Mouse (Mus musculus) megakaryocyte, embryonic 14.5 days (primary cell): ENCODE measurements around the gene Medag. TPM values are rescaled to one million over a fixed set of nuclear protein-coding genes. Genes with fewer than 3 reads are reported as not detected.

Source experiments
- H3K27me3 ChIP-seq: replicated peaks from 2 replicates; pipeline ENCODE3; 2012; ENCODE audit warnings: inconsistent platforms
- H3K36me3 ChIP-seq: replicated peaks from 2 replicates; pipeline ENCODE3; 2012; ENCODE audit warnings: low read length, inconsistent platforms, mixed read lengths
- H3K4me1 ChIP-seq: 2 replicates; pipeline ENCODE4 v1.6.1; 2012; ENCODE audit warnings: inconsistent platforms
- H3K4me3 ChIP-seq: replicated peaks from 2 replicates; pipeline ENCODE3; 2012; ENCODE audit warnings: moderate library complexity, mild to moderate bottlenecking, inconsistent platforms
- H3K9me3 ChIP-seq: 2 replicates; pipeline ENCODE4 v1.6.1; 2012; ENCODE audit warnings: inconsistent platforms
- FLI1 ChIP-seq: IDR thresholded peaks from 2 replicates; pipeline ENCODE4 v1.6.1; 2012; ENCODE audit warnings: low read length, inconsistent platforms, mixed read lengths
- GATA1 ChIP-seq: IDR thresholded peaks from 3 replicates; pipeline ENCODE4 v1.6.1; 2012; ENCODE audit warnings: mixed read lengths, low read length, inconsistent platforms, borderline replicate concordance
- polyA plus RNA-seq: library from polyadenylated mRNA; stranded (reverse); fragments of >175 nt; gene quantifications from 2 replicates; pipeline ENCODE4 v1.2.3, GENCODE M21; 2012; ENCODE audit warnings: low replicate concordance; ENCODE audit not compliant: insufficient read depth

Medag gene
- polyA plus RNA-seq, 1 experiment: not detected

DNA sequence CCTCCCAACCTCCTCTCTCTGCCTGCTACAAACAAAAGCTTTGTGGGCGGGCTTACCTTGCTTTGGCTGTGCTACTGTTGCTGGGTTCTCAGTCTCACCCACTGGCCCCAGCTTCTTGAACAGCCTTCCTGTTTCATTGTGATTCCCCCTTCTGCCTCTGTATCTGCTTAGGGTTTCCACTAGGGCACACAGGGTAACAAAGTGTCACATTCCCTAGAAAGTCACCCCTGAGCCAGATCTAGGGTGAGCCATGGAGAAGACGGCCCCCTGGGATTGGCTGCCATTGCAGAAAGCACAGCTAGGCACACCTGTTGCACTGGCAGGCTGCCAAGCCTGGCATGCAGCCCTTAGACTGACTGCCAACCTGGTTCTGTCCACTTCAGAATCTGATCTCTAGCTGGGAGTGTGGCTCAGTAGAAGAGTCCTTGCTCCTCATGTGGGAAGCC, 17.3 kb downstream of the Medag start:
- peak overlapping the region; percentile 42 for H3K4me3 ChIP-seq
- TF ChIP-seq GATA1 (no peak), FLI1 (no peak)
- no peaks in the 10 kb centered on the region for H3K27me3 ChIP-seq
- no peaks in the 10 kb centered on the region for H3K9me3 ChIP-seq
- peaks cover 37% of the 10 kb centered on the region for H3K4me1 ChIP-seq
- H3K36me3 ChIP-seq: no peaks in the 10 kb centered on the region

DNA sequence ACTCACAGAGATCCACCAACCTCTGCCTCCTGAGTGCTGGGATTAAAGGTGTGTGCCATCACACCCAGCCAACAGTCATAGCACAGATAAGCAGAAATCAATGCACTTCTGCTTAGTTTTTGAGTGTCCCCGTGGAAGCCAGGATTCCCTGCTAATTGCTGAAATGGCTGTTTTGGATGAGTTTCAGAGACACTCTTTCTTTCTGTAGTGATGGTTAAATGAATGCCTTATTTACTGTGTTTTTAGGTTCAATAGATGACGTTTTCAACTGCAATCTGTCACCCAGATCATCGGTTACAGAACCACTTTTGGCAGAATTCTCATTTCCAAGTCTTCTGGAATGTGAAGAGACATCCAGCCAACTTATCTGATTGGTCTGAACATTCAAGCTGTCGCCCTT, 18.0 kb downstream of the Medag start:
- Histone ChIP-seq H3K36me3 (no peaks in the 10 kb centered on the region), H3K4me3 (no peak overlapping the region), H3K4me1 (peaks cover 43% of the 10 kb centered on the region), H3K27me3 (no peaks in the 10 kb centered on the region), H3K9me3 (no peaks in the 10 kb centered on the region)
- no peak for TF ChIP-seq GATA1
- no peak for TF ChIP-seq FLI1

DNA sequence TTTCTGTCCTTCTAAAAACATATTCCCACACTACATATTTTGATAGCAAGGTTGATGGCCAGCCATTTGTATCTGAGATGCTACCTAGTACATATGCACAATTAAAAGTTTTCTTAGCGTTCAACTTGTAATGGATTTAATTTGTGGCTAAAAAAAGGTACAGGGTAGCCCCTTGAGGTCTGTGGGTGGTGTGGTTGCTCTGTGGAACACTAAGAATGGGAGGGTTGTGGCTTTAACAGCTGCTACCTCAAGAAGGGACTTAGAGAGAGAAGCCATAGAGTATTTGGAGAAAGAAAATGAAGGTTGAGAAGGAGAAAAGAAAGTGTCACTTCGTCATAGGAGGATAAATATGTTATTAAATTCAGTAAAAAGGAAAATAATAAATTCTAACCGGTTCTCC, 19.4 kb downstream of the Medag start:
- Histone ChIP-seq H3K9me3 (no peaks in the 10 kb centered on the region), H3K4me1 (peaks cover 47% of the 10 kb centered on the region), H3K36me3 (no peaks in the 10 kb centered on the region), H3K4me3 (no peak overlapping the region), H3K27me3 (no peaks in the 10 kb centered on the region)
- TF ChIP-seq GATA1: no peak
- no peak for TF ChIP-seq FLI1

DNA sequence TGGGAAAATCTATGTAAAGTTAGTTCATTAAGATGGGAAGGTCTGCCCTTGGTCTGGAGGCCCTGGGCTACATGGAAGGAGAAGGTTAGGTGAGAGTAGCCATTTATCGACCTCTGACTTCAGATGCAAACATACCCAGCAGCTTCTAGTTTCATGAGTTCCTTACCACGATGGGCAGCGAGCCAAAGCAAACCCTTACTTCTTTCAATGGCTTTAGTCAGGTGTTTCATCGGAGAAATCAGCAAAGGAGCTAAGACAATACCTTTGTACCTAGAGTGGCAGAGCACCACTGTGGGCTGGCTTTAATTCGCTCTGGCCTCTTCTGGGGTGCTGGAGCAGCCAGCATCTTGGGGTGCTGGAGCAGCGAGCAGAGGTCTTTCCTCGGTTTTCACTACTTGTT, 22.1 kb downstream of the Medag start:
- TF ChIP-seq FLI1 (no peak), GATA1 (no peak)
- H3K36me3 ChIP-seq: no peaks in the 10 kb centered on the region
- H3K4me3 ChIP-seq: no peak overlapping the region
- H3K4me1 ChIP-seq: peaks cover 49% of the 10 kb centered on the region
- H3K27me3 ChIP-seq: no peaks in the 10 kb centered on the region
- H3K9me3 ChIP-seq: no peaks in the 10 kb centered on the region

DNA sequence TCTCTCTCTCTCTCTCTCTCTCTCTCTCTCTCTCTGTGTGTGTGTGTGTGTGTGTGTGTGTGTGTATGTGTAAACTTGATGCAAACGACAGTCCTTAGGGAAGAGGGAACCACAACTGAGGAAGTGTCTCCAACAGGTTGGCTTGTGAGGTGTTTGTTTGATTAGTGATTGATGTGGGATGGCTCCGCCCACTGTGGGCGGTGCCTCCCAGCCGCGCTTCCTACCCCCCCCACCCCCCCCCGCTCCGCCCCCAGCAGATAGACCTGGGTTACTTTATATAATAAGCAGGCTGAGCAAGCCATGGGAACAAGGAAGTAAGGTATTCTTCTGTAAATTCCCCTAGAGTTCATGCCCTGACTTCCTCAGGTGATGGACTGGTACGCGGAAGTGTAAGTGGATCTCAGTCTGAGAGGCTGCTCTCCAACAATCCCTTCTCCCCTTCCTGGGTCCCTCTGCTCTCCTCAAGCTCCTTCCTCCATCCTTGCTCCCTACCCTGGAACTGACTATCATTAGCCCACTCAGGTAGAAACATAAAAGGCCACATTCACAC, 22.7 kb downstream of the Medag start:
- Histone ChIP-seq H3K4me1 (peaks cover 45% of the 10 kb centered on the region), H3K9me3 (no peaks in the 10 kb centered on the region), H3K27me3 (no peaks in the 10 kb centered on the region), H3K4me3 (no peak overlapping the region), H3K36me3 (no peaks in the 10 kb centered on the region)
- TF ChIP-seq GATA1 (no peak), FLI1 (no peak)

DNA sequence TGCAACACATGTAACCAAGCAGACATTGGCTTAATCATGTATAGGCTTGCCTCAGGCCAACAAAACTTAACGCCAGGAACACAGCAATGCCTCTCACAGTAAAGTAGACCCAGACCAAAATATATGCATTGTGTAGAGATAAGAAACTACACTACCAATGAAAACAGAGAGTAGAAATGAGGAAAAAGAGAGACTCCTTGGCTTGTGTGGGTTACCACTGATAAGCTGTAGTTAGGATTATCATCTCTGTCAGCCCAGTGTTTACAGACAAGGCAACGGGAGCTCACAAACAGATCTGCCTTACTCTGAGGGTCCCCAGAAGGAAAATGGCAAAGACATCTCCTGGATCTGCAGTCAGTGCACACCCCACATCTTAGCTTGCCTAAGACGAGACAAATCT, 25.0 kb downstream of the Medag start:
- Histone ChIP-seq H3K36me3 (no peaks in the 10 kb centered on the region), H3K4me3 (no peak overlapping the region), H3K27me3 (peaks cover 2% of the 10 kb centered on the region), H3K4me1 (peaks cover 52% of the 10 kb centered on the region), H3K9me3 (no peaks in the 10 kb centered on the region)
- TF ChIP-seq FLI1: no peak
- TF ChIP-seq GATA1: no peak

DNA sequence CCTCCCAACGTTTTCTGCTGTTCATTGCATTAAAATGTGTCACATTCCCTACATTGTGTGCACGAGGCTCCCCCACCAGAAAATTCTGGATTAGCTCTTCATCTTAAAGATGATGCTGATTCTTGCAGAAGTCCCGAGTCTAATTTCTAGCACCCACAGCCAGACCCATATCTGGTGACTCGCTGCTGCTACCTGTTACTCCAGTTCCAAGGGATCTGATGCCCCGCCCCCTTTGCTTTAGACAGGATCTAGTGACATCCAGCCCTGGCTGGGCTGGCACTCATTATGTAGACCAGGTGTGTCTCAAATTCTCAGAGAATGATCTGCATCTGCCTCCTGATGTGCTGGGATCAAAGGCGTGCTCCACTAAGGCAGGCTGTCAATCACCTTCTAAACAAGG, 25.6 kb downstream of the Medag start:
- Histone ChIP-seq H3K4me1 (peaks cover 52% of the 10 kb centered on the region), H3K9me3 (no peaks in the 10 kb centered on the region), H3K36me3 (no peaks in the 10 kb centered on the region), H3K27me3 (peaks cover 4% of the 10 kb centered on the region), H3K4me3 (no peak overlapping the region)
- TF ChIP-seq FLI1: no peak
- TF ChIP-seq GATA1: no peak

DNA sequence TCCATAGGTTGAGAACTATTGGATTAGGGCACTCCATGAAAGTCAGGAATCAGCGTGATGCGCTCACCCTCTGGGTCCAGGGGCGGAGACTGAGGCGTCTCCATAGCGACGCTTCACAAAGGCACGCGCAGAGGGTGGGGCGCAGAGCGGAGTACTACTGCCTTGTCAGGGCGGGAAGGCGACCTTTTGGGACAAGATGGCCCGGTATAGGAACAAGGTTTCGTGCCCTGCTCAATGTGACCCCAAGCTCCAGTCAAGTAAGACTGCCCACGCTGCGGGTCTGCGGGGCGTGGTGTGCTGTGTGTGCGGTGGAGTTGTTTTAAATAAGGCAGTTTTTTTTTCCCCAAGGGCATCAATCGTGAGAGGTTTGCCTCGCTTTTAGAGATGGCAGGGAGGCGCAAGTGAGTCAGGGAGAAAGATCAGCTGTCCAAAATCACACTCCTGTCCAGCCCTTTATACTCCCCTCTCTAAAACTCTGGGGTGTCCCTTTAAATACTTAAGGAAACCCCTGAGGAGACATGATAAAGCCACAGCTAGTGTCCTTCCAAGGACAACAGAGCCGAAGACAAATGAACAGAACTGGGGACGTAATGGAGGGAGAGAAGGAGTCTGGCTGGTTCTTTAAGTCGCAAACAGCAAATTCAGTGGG, 28.1 kb downstream of the Medag start, which contains the start of gene Tex26:
Gene Tex26, plus strand, starts transcription at position 130 of the 649 bp plus-strand sequence.
- TF ChIP-seq GATA1 (no peak), FLI1 (no peak)
- Histone ChIP-seq H3K4me3 (peak within 1 kb of the TSS; percentile 92), H3K36me3 (no peaks in the 10 kb centered on the region), H3K27me3 (peaks cover 4% of the 10 kb centered on the region), H3K9me3 (peaks cover 6% of the 10 kb centered on the region; the same call in 1 of the 2 replicates), H3K4me1 (peaks cover 58% of the 10 kb centered on the region)

DNA sequence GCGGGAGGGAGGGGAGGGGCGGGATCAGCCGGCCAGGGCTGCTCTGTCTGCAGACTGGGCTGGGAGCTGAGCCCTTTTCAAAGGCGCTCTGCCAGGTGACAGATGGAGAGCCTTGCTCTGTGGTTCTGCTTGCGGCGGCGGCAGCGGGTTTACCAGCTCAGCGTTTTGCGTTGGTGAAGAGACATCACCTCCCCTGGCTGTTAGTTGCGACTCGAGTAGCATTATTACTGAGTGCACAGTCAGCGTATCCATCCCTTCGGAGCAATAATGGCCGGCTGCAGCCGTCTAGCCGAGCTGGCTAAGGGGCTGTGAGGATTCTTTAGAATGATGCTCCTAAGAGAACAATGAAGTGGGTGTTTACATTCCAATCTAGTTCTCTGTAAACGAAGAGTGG, 28.6 kb downstream of the Medag start:
- TF ChIP-seq FLI1 (no peak), GATA1 (no peak)
- Histone ChIP-seq H3K36me3 (no peaks in the 10 kb centered on the region), H3K27me3 (peaks cover 4% of the 10 kb centered on the region), H3K4me3 (peak overlapping the region; percentile 92), H3K9me3 (peaks cover 6% of the 10 kb centered on the region; the same call in 1 of the 2 replicates), H3K4me1 (peaks cover 61% of the 10 kb centered on the region)

DNA sequence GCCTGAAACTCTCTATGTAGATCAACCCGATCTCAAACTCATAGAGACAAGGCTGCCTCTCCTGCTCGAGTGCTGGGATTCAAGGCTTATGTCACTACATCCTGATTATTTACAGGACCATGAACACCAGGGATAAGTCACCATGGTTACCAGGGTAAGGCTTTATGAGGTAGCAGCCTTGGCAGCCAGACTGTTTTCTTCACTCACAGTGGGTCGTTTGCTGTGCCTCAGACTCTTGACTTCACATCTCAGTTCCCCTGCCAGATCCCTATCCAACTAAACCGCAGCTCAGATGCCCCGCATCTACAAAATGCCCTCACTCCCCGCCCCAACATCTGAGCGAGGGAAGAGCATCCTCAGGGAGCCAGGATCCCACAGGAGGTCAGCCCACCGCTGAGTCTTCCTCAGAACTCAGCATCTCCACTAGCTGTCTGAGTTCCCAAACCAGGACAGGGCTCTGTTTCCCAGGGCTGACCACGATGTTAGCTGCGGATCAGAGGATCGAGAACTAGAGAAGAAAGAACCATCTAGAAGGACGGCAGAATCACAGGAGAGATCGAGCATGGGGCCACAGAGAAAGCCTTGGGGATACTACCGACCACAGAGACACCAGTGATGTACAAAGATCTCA, 30.2 kb downstream of the Medag start:
- Histone ChIP-seq H3K36me3 (no peaks in the 10 kb centered on the region), H3K27me3 (peaks cover 4% of the 10 kb centered on the region)

More for the DNA sequence above, 30.2 kb downstream of the Medag start:
- no peak for TF ChIP-seq GATA1
- no peak for TF ChIP-seq FLI1
- Histone ChIP-seq H3K4me3 (no peak overlapping the region), H3K9me3 (peaks cover 6% of the 10 kb centered on the region; the same call in 1 of the 2 replicates), H3K4me1 (peaks cover 55% of the 10 kb centered on the region)
